Mouse (Mus musculus) CH12.LX (cell line): ENCODE data around the gene Qprt.

Experiments
- CTCF ChIP-seq, 2 experiments: IDR thresholded peaks in 1 of 2; conservative IDR thresholded peaks in 1 of 2; 2 replicates each; pipeline ENCODE4 v1.5.1; 2011 to 2012; ENCODE audit warnings: low read depth in 2 of 2, low read length in 2 of 2, improper control_type of control experiment in 1 of 2, inconsistent platforms in 1 of 2, mild to moderate bottlenecking in 1 of 2, moderate library complexity in 1 of 2
- E2F4 ChIP-seq: IDR thresholded peaks from 2 replicates; pipeline ENCODE4 v1.6.1; 2011; ENCODE audit warnings: low read depth, low read length, improper control_type of control experiment; ENCODE audit not compliant: insufficient replicate concordance
- ELF1 ChIP-seq: IDR thresholded peaks from 2 replicates; pipeline ENCODE4 v1.6.1; 2014; ENCODE audit warnings: low read depth, mild to moderate bottlenecking, inconsistent platforms, low read length, improper control_type of control experiment
- EP300 ChIP-seq: IDR thresholded peaks from 2 replicates; pipeline ENCODE4 v1.6.1; 2011; ENCODE audit warnings: low read length, improper control_type of control experiment
- MAFK ChIP-seq: IDR thresholded peaks from 2 replicates; pipeline ENCODE4 v1.6.1; 2011; ENCODE audit warnings: low read length, improper control_type of control experiment; ENCODE audit not compliant: insufficient replicate concordance
- MAZ ChIP-seq: IDR thresholded peaks from 2 replicates; pipeline ENCODE4 v1.6.1; 2012; ENCODE audit warnings: low read depth, mild to moderate bottlenecking, inconsistent platforms, low read length, improper control_type of control experiment, moderate library complexity
- MEF2A ChIP-seq: IDR thresholded peaks from 2 replicates; pipeline ENCODE4 v1.6.1; 2014; ENCODE audit warnings: low read depth, mild to moderate bottlenecking, inconsistent platforms, low read length, improper control_type of control experiment, borderline replicate concordance
- MXI1 ChIP-seq: IDR thresholded peaks from 2 replicates; pipeline ENCODE4 v1.6.1; 2011; ENCODE audit warnings: mild to moderate bottlenecking, low read depth, low read length, improper control_type of control experiment
- PAX5 ChIP-seq: IDR thresholded peaks from 2 replicates; pipeline ENCODE4 v1.6.1; 2012; ENCODE audit warnings: low read length, inconsistent platforms, mixed read lengths
- POLR2A ChIP-seq: IDR thresholded peaks from 2 replicates; pipeline ENCODE4 v1.6.1; 2011; ENCODE audit warnings: low read depth, mild to moderate bottlenecking, improper control_type of control experiment, low read length
- SMC3 ChIP-seq: IDR thresholded peaks from 2 replicates; pipeline ENCODE4 v1.6.1; 2011; ENCODE audit warnings: low read depth, low read length, improper control_type of control experiment
- TBP ChIP-seq: conservative IDR thresholded peaks from 2 replicates; pipeline ENCODE4 v1.6.1; 2011; ENCODE audit warnings: low read depth, low read length, improper control_type of control experiment
- TCF12 ChIP-seq: IDR thresholded peaks from 2 replicates; pipeline ENCODE4 v1.6.1; 2014; ENCODE audit warnings: low read depth, mild to moderate bottlenecking, inconsistent platforms, low read length, improper control_type of control experiment

DNA sequence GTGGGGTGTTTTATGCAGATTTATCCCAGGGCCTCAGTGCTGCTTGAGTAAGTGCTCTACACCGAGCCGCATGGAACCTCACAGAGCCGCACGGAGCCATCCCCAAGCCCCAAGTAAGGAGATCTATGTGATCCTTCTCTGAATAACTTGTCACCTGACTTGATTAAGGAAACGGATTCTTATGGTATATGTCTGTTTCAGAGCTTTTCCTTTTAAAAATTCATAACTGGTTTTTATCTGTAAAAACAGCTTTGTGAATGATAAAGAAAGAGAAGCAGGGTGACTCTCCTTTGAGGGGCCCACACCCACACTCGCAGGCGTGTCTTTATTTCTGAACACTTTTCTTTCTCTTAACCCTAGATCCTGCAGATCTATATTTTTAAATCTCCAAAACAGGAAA, 17.1 kb upstream of the Qprt start:
- TF ChIP-seq MAFK (no peak), POLR2A (no peak), E2F4 (no peak), PAX5 (no peak), MXI1 (no peak), CTCF (conservative IDR thresholded peaks at IDR 0.05 in 1 of 2, IDR thresholded peaks at IDR 0.05 in 1 of 2; ENCODE audit: low read depth in 2 of 2, low read length in 2 of 2) (no peak), TCF12 (no peak), SMC3 (no peak), TBP (no peak), EP300 (no peak), ELF1 (no peak), MEF2A (no peak), MAZ (no peak)
